Mouse (Mus musculus) forebrain, embryonic 12.5 days (tissue): ENCODE measurements around the gene Ttpal. TPM values are rescaled to one million over a fixed set of nuclear protein-coding genes. Genes with fewer than 3 reads are reported as not detected.

Source experiments
- ATAC-seq: fragments of 200-750 bp; cut with Nextera tagmentation; 2 replicates; pipeline ENCODE4 v1.8.0; 2017; ENCODE audit warnings: moderate TSS enrichment; ENCODE audit not compliant: low FRiP score
- H3K27ac ChIP-seq: fragments of 300-500 bp; sonication (generic); 2 replicates; pipeline ENCODE4 v1.5.1; 2016; ENCODE audit warnings: mild to moderate bottlenecking
- H3K27me3 ChIP-seq: fragments of 300-500 bp; sonication (generic); 2 replicates; pipeline ENCODE4 v1.6.1; 2016; ENCODE audit warnings: mild to moderate bottlenecking
- H3K36me3 ChIP-seq: fragments of 300-500 bp; sonication (generic); replicated peaks from 2 replicates; pipeline ENCODE4 v1.6.1; 2016; ENCODE audit warnings: mild to moderate bottlenecking
- H3K4me1 ChIP-seq: fragments of 300-500 bp; sonication (generic); 2 replicates; pipeline ENCODE4 v1.6.1; 2016
- H3K4me2 ChIP-seq: fragments of 300-500 bp; sonication (generic); 2 replicates; pipeline ENCODE4 v1.6.1; 2016; ENCODE audit warnings: mild to moderate bottlenecking, moderate library complexity
- H3K4me3 ChIP-seq: fragments of 300-500 bp; sonication (generic); replicated peaks from 2 replicates; pipeline ENCODE4 v1.5.1; 2016; ENCODE audit warnings: mild to moderate bottlenecking
- H3K9ac ChIP-seq: fragments of 300-500 bp; sonication (generic); 2 replicates; pipeline ENCODE4 v1.6.1; 2016; ENCODE audit warnings: mild to moderate bottlenecking
- H3K9me3 ChIP-seq: fragments of 300-500 bp; sonication (generic); 2 replicates; pipeline ENCODE4 v1.6.1; 2016
- WGBS: fragments of 180-500 bp; shearing (Covaris S2); methylation state at CpG from one replicate; pipeline ENCODE4 v1.1.7; 2016; 5-methylcytosine and 5-hydroxymethylcytosine counted together
- polyA plus RNA-seq: library from polyadenylated mRNA; unstranded; fragments of >200 nt; fragmentation: Nextera tagmentation; extraction: Ambion mirVana; gene quantifications from 2 replicates; pipeline ENCODE4 v1.2.1, GENCODE M21; 2016

Gene Ttpal
- polyA plus RNA-seq, 1 experiment from 2014 or later: 49.4 TPM

GRCm38 (mm10) chr2:163577986-163578385 is 24.1 kb upstream of the Ttpal start:
- WGBS: 85% methylated on average over 2 of the region's 2 CpGs
- no peaks in the 10 kb centered on the region for H3K4me1 ChIP-seq
- H3K9me3 ChIP-seq: no peaks in the 10 kb centered on the region
- no peak overlapping the region for H3K9ac ChIP-seq
- no peak for ATAC-seq
- H3K4me3 ChIP-seq: no peak overlapping the region
- no peaks in the 10 kb centered on the region for H3K27me3 ChIP-seq
- H3K27ac ChIP-seq: no peak overlapping the region
- H3K4me2 ChIP-seq: no peak overlapping the region
- no peaks in the 10 kb centered on the region for H3K36me3 ChIP-seq

GRCm38 (mm10) chr2:163580069-163580945 is 21.8 kb upstream of the Ttpal start:
- Histone ChIP-seq H3K9me3 (no peaks in the 10 kb centered on the region), H3K9ac (no peak overlapping the region), H3K27me3 (no peaks in the 10 kb centered on the region), H3K27ac (no peak overlapping the region), H3K36me3 (no peaks in the 10 kb centered on the region), H3K4me3 (no peak overlapping the region), H3K4me2 (no peak overlapping the region), H3K4me1 (no peaks in the 10 kb centered on the region)
- no peak for ATAC-seq
- WGBS: 88% methylated on average over 13 of the region's 13 CpGs

- WGBS: 92% methylated on average over 10 of the region's 10 CpGs
- Histone ChIP-seq H3K9ac (no peak overlapping the region), H3K27ac (no peak overlapping the region), H3K4me3 (no peak overlapping the region), H3K9me3 (no peaks in the 10 kb centered on the region), H3K27me3 (no peaks in the 10 kb centered on the region), H3K36me3 (no peaks in the 10 kb centered on the region), H3K4me2 (no peak overlapping the region), H3K4me1 (no peaks in the 10 kb centered on the region)
- ATAC-seq: no peak
These were observed 18.7 kb upstream of the Ttpal start for GRCm38 (mm10) chr2:163583226-163584087.

- Histone ChIP-seq H3K4me3 (no peak overlapping the region), H3K9ac (no peak overlapping the region), H3K36me3 (no peaks in the 10 kb centered on the region), H3K9me3 (no peaks in the 10 kb centered on the region), H3K4me2 (no peak overlapping the region), H3K27me3 (no peaks in the 10 kb centered on the region), H3K27ac (no peak overlapping the region), H3K4me1 (no peaks in the 10 kb centered on the region)
- 84% methylated on average over 10 of the region's 10 CpGs for whole genome bisulfite sequencing
- no peak for ATAC-seq
These were observed 18.1 kb upstream of the Ttpal start for GRCm38 (mm10) chr2:163584088-163584426.

GRCm38 (mm10) chr2:163586384-163587261 is 15.5 kb upstream of the Ttpal start:
- Histone ChIP-seq H3K4me3 (no peak overlapping the region), H3K9ac (no peak overlapping the region), H3K36me3 (no peaks in the 10 kb centered on the region), H3K27me3 (no peaks in the 10 kb centered on the region), H3K4me1 (no peaks in the 10 kb centered on the region), H3K9me3 (no peaks in the 10 kb centered on the region), H3K27ac (no peak overlapping the region), H3K4me2 (no peak overlapping the region)
- no peak for ATAC-seq
- WGBS: 49% methylated on average over 19 of the region's 19 CpGs

GRCm38 (mm10) chr2:163587506-163587905 is 14.6 kb upstream of the Ttpal start:
- no peak for ATAC-seq
- 72% methylated on average over 5 of the region's 5 CpGs for WGBS
- no peak overlapping the region for H3K9ac ChIP-seq
- H3K9me3 ChIP-seq: no peaks in the 10 kb centered on the region
- no peaks in the 10 kb centered on the region for H3K27me3 ChIP-seq
- no peak overlapping the region for H3K4me2 ChIP-seq
- no peak overlapping the region for H3K27ac ChIP-seq
- no peaks in the 10 kb centered on the region for H3K36me3 ChIP-seq
- H3K4me3 ChIP-seq: no peak overlapping the region
- H3K4me1 ChIP-seq: no peaks in the 10 kb centered on the region

- 0 out of 2 replicates have a peak, but pooled peaks cover 7% of the 10 kb centered on the region for H3K27me3 ChIP-seq
- no peak overlapping the region for H3K4me2 ChIP-seq
- no peak overlapping the region for H3K9ac ChIP-seq
- WGBS: 84% methylated on average over 12 of the region's 12 CpGs
- no peak overlapping the region for H3K27ac ChIP-seq
- no peak for ATAC-seq
- H3K9me3 ChIP-seq: no peaks in the 10 kb centered on the region
- no peaks in the 10 kb centered on the region for H3K36me3 ChIP-seq
- H3K4me1 ChIP-seq: no peaks in the 10 kb centered on the region
- H3K4me3 ChIP-seq: no peak overlapping the region
These were observed 11.9 kb upstream of the Ttpal start for GRCm38 (mm10) chr2:163590211-163590610.

- ATAC-seq: no peak
- H3K4me2 ChIP-seq: no peak overlapping the region
- no peaks in the 10 kb centered on the region for H3K4me1 ChIP-seq
- no peaks in the 10 kb centered on the region for H3K9me3 ChIP-seq
- no peak overlapping the region for H3K4me3 ChIP-seq
- no peak overlapping the region for H3K9ac ChIP-seq
- no peaks in the 10 kb centered on the region for H3K36me3 ChIP-seq
- H3K27ac ChIP-seq: no peak overlapping the region
- WGBS: 82% methylated on average over 5 of the region's 5 CpGs
- 0 out of 2 replicates have a peak, but pooled peaks cover 7% of the 10 kb centered on the region for H3K27me3 ChIP-seq
These were observed 11.1 kb upstream of the Ttpal start for GRCm38 (mm10) chr2:163590996-163591395.

- no peaks in the 10 kb centered on the region for H3K9me3 ChIP-seq
- no peaks in the 10 kb centered on the region for H3K4me1 ChIP-seq
- no peak overlapping the region for H3K4me2 ChIP-seq
- no peak for ATAC-seq
- WGBS: 77% methylated on average over 1 of the region's 1 CpGs
- H3K9ac ChIP-seq: no peak overlapping the region
- H3K4me3 ChIP-seq: no peak overlapping the region
- H3K27me3 ChIP-seq: 0 out of 2 replicates have a peak, but pooled peaks cover 7% of the 10 kb centered on the region
- no peak overlapping the region for H3K27ac ChIP-seq
- no peaks in the 10 kb centered on the region for H3K36me3 ChIP-seq
These were observed 10.0 kb upstream of the Ttpal start for GRCm38 (mm10) chr2:163592084-163592483.

GRCm38 (mm10) chr2:163593636-163594282 is 8.4 kb upstream of the Ttpal start:
- no peak overlapping the region for H3K9ac ChIP-seq
- H3K4me1 ChIP-seq: no peaks in the 10 kb centered on the region
- 93% methylated on average over 10 of the region's 10 CpGs for WGBS
- ATAC-seq: no peak
- H3K27me3 ChIP-seq: 0 out of 2 replicates have a peak, but pooled peaks cover 7% of the 10 kb centered on the region
- H3K36me3 ChIP-seq: no peaks in the 10 kb centered on the region
- H3K27ac ChIP-seq: no peak overlapping the region
- no peak overlapping the region for H3K4me2 ChIP-seq
- H3K4me3 ChIP-seq: no peak overlapping the region
- no peaks in the 10 kb centered on the region for H3K9me3 ChIP-seq

- no peak overlapping the region for H3K4me2 ChIP-seq
- 0 out of 2 replicates have a peak, but pooled peaks cover 7% of the 10 kb centered on the region for H3K27me3 ChIP-seq
- H3K4me3 ChIP-seq: no peak overlapping the region
- no peak for ATAC-seq
- no peaks in the 10 kb centered on the region for H3K36me3 ChIP-seq
- 11% methylated on average over 2 of the region's 2 CpGs for WGBS
- no peak overlapping the region for H3K9ac ChIP-seq
- no peaks in the 10 kb centered on the region for H3K9me3 ChIP-seq
- H3K27ac ChIP-seq: no peak overlapping the region
- H3K4me1 ChIP-seq: no peaks in the 10 kb centered on the region
These were observed 7.0 kb upstream of the Ttpal start for GRCm38 (mm10) chr2:163595119-163595518.
